Mouse (Mus musculus) limb, embryonic 15.5 days (tissue): ENCODE measurements around the gene Ctla4. TPM values are rescaled to one million over a fixed set of nuclear protein-coding genes. Genes with fewer than 3 reads are reported as not detected.
A peak's percentile ranks its signal among the peaks of the same experiment; 100 is the strongest.

Experiments
- ATAC-seq: fragments of 200-750 bp; cut with Nextera tagmentation; 2 replicates; pipeline ENCODE4 v1.8.0; 2017; ENCODE audit warnings: low read depth, moderate TSS enrichment; ENCODE audit not compliant: insufficient number of reproducible peaks, low FRiP score, low TSS enrichment
- H3K27ac ChIP-seq: fragments of 300-500 bp; sonication (generic); 2 replicates; pipeline ENCODE4 v1.5.1; 2015; ENCODE audit warnings: moderate library complexity, mild to moderate bottlenecking, inconsistent platforms
- H3K27me3 ChIP-seq: fragments of 300-500 bp; sonication (generic); 2 replicates; pipeline ENCODE4 v1.6.1; 2015; ENCODE audit warnings: inconsistent platforms
- H3K36me3 ChIP-seq: fragments of 300-500 bp; sonication (generic); 2 replicates; pipeline ENCODE4 v1.6.1; 2015; ENCODE audit warnings: inconsistent platforms
- H3K4me1 ChIP-seq: fragments of 300-500 bp; sonication (generic); 2 replicates; pipeline ENCODE4 v1.6.1; 2015; ENCODE audit warnings: inconsistent platforms
- H3K4me2 ChIP-seq: fragments of 300-500 bp; sonication (generic); 2 replicates; pipeline ENCODE4 v1.6.1; 2015; ENCODE audit warnings: mild to moderate bottlenecking, inconsistent platforms
- H3K4me3 ChIP-seq: fragments of 300-500 bp; sonication (generic); 2 replicates; pipeline ENCODE4 v1.5.1; 2015; ENCODE audit warnings: mild to moderate bottlenecking, inconsistent platforms
- H3K9ac ChIP-seq: fragments of 300-500 bp; sonication (generic); 2 replicates; pipeline ENCODE4 v1.6.1; 2015; ENCODE audit warnings: inconsistent platforms
- H3K9me3 ChIP-seq: fragments of 300-500 bp; sonication (generic); 2 replicates; pipeline ENCODE4 v1.6.1; 2016; ENCODE audit warnings: inconsistent platforms
- WGBS: fragments of 180-500 bp; shearing (Covaris S2); methylation state at CpG from one replicate; pipeline ENCODE4 v1.1.7; 2015; 5-methylcytosine and 5-hydroxymethylcytosine counted together
- polyA plus RNA-seq: library from polyadenylated mRNA; unstranded; fragments of >200 nt; fragmentation: Nextera tagmentation; extraction: Ambion mirVana; gene quantifications from 2 replicates; pipeline ENCODE4 v1.2.1, GENCODE M21; 2015

The Ctla4 gene
- polyA plus RNA-seq, 1 experiment from 2014 or later = 0.51 TPM

DNA sequence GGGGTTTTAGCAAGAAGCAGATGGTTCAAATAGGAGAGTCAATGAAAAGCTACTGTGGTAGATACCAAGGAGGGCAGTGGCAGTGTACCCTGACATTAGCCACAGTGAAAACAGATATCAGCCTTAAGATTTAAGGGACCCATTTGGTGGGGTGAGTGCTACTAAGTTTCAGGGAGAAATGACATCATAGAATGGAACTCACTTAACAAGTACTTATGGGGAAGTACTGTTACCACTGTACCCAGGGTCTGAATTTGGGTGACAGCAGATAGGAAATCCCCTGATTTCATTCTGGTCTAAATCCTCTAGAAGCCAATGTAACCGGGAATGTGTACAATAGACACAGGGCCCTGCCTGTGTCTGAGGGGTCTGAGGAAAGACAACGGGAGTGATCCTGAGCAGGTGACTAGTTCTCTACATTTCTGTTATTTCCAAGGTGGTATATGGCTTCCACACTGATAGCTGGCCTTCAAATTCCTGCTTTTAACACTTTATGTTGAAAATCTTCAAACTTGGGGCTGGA is 17.7 kb downstream of the Ctla4 start:
- ATAC-seq = no peak
- H3K4me3 ChIP-seq = no peak overlapping the region
- H3K27me3 ChIP-seq = no peaks in the 10 kb centered on the region
- WGBS = 93% methylated on average over 2 of the region's 2 CpGs
- H3K9ac ChIP-seq = no peak overlapping the region
- no peak overlapping the region for H3K4me2 ChIP-seq
- no peaks in the 10 kb centered on the region for H3K9me3 ChIP-seq
- H3K27ac ChIP-seq = no peak overlapping the region
- no peaks in the 10 kb centered on the region for H3K4me1 ChIP-seq
- H3K36me3 ChIP-seq = no peaks in the 10 kb centered on the region

DNA sequence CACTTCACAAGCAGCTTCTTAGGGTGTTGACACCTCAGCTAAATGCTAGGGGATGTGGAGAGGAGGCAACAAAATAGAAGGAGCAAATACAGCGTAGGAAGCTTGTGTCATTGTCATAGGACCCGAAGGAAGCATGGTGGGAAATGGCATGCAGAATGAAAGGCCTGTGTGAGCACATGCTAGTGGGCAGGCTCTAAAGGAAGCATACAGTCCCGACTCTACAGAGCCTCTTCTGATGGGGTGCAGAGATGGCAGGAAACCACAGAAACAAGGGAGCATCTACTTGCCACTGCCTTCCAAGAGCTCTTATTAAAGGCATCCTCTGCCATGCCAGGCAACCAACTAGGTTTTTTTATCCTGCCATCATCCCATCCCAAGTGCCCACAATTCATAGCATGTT is 20.7 kb downstream of the Ctla4 start:
- H3K9me3 ChIP-seq = no peaks in the 10 kb centered on the region
- no peak for ATAC-seq
- H3K4me3 ChIP-seq = no peak overlapping the region
- H3K9ac ChIP-seq = no peak overlapping the region
- 85% methylated on average over 3 of the region's 3 CpGs for WGBS
- no peaks in the 10 kb centered on the region for H3K27me3 ChIP-seq
- no peak overlapping the region for H3K27ac ChIP-seq
- no peaks in the 10 kb centered on the region for H3K36me3 ChIP-seq
- H3K4me2 ChIP-seq = no peak overlapping the region
- H3K4me1 ChIP-seq = no peaks in the 10 kb centered on the region

DNA sequence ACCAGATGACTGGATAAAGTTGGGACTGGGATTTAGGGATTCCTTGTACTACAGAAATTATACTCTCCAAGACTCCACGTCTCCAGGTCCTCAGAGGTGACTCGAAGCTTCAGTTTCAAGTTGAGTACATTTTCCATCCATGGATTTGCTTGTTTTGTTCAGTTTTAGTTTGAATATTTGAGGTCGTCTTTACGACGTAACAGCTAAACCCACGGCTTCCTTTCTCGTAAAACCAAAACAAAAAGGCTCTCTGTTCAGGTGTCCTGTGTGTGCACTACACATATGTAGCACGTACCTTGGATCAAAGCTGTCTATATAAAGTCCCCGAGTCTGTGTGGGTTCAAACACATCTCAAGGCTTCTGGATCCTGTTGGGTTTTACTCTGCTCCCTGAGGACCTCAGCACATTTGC is 22.0 kb downstream of the Ctla4 start:
- H3K9ac ChIP-seq = no peak overlapping the region
- no peak for ATAC-seq
- H3K36me3 ChIP-seq = no peaks in the 10 kb centered on the region
- H3K4me3 ChIP-seq = no peak overlapping the region
- WGBS = 56% methylated on average over 9 of the region's 9 CpGs
- no peaks in the 10 kb centered on the region for H3K9me3 ChIP-seq
- no peak overlapping the region for H3K4me2 ChIP-seq
- H3K27me3 ChIP-seq = no peaks in the 10 kb centered on the region
- H3K4me1 ChIP-seq = no peaks in the 10 kb centered on the region
- H3K27ac ChIP-seq = peak overlapping the region; percentile 61

DNA sequence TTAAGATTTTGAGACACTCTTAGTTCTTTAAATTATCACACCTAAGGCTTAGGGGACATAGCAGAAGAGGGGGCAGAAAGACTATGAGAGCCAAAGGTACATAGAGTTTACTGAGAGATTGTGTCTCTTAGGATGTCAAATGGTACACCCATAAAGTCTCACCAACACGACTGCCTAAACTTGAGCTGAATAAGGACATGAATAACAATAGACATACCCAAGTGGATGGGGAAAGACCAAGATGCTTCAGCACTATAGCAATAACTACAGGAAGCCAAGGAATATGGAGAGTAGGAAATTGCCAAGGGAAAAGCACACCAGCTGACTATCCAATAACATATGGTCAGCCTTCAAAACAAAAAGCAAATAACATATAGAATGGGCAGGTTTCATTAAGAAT is 22.9 kb downstream of the Ctla4 start:
- Histone ChIP-seq H3K4me3 (no peak overlapping the region), H3K4me2 (no peak overlapping the region), H3K36me3 (no peaks in the 10 kb centered on the region), H3K9me3 (no peaks in the 10 kb centered on the region), H3K27me3 (no peaks in the 10 kb centered on the region), H3K27ac (no peak overlapping the region), H3K4me1 (no peaks in the 10 kb centered on the region), H3K9ac (no peak overlapping the region)
- 64% methylated on average over 1 of the region's 1 CpGs for WGBS
- no peak for ATAC-seq

DNA sequence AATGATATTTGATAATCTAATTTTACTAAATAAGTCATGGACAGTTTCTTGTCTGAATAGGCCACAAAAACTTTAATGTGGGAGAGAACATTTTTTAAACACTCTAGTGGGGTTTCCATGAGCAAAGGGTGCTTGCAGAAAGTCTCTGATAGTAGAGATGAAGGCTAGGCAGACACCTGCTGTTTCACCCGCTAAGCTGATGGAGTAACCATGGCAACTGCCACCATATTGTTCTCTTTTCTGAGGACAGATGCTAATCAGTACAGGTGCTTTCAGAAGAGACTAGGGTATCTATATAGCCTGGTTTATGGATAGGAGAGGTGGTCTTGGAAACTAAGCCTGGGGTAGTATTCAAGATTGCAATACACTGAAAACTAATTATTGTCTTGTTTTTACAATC is 24.0 kb downstream of the Ctla4 start:
- H3K36me3 ChIP-seq = no peaks in the 10 kb centered on the region
- no peak for ATAC-seq
- WGBS = 60% methylated on average over 1 of the region's 1 CpGs
- H3K4me3 ChIP-seq = no peak overlapping the region
- no peak overlapping the region for H3K9ac ChIP-seq
- H3K27ac ChIP-seq = no peak overlapping the region
- no peak overlapping the region for H3K4me2 ChIP-seq
- no peaks in the 10 kb centered on the region for H3K4me1 ChIP-seq
- no peaks in the 10 kb centered on the region for H3K27me3 ChIP-seq
- no peaks in the 10 kb centered on the region for H3K9me3 ChIP-seq

DNA sequence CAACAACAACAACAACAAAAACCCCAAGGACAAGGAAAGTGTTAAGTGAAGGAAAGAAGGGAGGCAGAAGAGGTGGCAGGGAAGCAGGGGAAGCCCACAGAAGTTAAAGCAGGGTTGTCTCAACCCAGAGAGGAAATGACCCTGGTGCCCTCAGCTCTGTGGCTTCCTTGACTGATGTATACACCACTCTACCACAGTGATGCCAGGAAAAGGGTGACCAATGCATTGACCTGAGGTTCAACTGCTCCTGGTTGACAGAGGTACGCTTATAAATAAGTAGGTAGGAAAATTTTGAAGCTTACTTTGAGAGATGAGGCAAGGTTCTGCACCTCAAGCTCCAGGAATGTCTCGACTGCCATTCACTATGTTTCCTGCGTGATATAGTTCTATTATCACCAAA is 24.8 kb downstream of the Ctla4 start:
- 79% methylated on average over 3 of the region's 3 CpGs for WGBS
- no peak for ATAC-seq

DNA sequence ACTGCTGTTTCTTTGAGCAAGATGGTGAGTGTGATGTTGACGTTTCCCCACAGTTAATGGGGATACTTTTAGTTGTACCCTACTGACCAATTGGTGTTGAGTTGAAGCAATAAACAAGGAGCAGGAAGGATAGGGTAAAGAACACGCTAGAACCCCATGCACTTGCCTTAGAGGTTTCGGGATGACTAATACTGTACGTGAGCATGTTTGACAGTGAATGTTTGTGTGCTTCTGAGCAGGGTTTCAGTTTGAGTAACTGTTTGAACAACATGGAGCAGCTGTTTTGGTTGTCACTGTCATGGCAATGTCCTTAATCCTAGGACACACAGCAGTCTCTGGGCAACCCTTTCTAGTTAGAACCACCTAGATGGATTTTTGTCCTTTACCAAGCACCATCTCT is 26.5 kb downstream of the Ctla4 start:
- 86% methylated on average over 4 of the region's 4 CpGs for WGBS
- H3K9me3 ChIP-seq = no peaks in the 10 kb centered on the region
- no peak for ATAC-seq

More for the DNA sequence above, 24.8 kb downstream of the Ctla4 start:
- no peak overlapping the region for H3K27ac ChIP-seq
- no peaks in the 10 kb centered on the region for H3K9me3 ChIP-seq
- no peaks in the 10 kb centered on the region for H3K27me3 ChIP-seq
- peaks cover 2% of the 10 kb centered on the region for H3K4me1 ChIP-seq
- H3K4me2 ChIP-seq = no peak overlapping the region
- no peaks in the 10 kb centered on the region for H3K36me3 ChIP-seq
- no peak overlapping the region for H3K9ac ChIP-seq
- H3K4me3 ChIP-seq = no peak overlapping the region

DNA sequence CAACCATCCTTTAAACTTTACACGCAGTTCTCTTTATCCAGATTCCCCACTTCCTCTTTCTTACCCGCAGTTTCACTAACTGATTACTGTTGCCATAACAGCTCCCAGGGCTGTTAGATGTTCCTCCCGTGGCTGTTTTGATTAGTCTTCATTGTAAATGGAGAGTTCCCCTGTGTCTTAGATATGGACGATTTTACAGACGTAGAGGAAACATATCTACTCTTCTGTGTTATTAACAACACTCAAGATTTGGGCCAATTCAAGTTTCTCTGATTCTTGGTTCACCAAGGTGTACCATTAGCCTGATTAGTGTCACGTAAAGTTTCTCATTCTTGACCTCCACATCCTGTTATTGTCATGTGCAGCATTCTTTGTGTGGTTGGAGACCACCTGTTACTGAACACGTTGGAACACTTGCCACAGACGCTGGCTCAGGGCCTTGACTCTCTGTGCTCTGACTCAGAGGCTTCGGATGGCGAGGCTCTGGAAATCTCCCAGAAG is 29.5 kb downstream of the Ctla4 start:
- WGBS = 39% methylated on average over 10 of the region's 10 CpGs
- ATAC-seq = no peak
- peaks cover 9% of the 10 kb centered on the region for H3K4me1 ChIP-seq
- H3K4me2 ChIP-seq = no peak overlapping the region
- no peaks in the 10 kb centered on the region for H3K27me3 ChIP-seq
- H3K36me3 ChIP-seq = no peaks in the 10 kb centered on the region
- H3K9me3 ChIP-seq = no peaks in the 10 kb centered on the region
- H3K4me3 ChIP-seq = no peak overlapping the region
- no peak overlapping the region for H3K9ac ChIP-seq
- H3K27ac ChIP-seq = no peak overlapping the region

More for the DNA sequence above, 26.5 kb downstream of the Ctla4 start:
- Histone ChIP-seq H3K4me2 (no peak overlapping the region), H3K4me3 (no peak overlapping the region), H3K9ac (no peak overlapping the region), H3K27ac (no peak overlapping the region), H3K36me3 (no peaks in the 10 kb centered on the region), H3K4me1 (peaks cover 5% of the 10 kb centered on the region), H3K27me3 (no peaks in the 10 kb centered on the region)

DNA sequence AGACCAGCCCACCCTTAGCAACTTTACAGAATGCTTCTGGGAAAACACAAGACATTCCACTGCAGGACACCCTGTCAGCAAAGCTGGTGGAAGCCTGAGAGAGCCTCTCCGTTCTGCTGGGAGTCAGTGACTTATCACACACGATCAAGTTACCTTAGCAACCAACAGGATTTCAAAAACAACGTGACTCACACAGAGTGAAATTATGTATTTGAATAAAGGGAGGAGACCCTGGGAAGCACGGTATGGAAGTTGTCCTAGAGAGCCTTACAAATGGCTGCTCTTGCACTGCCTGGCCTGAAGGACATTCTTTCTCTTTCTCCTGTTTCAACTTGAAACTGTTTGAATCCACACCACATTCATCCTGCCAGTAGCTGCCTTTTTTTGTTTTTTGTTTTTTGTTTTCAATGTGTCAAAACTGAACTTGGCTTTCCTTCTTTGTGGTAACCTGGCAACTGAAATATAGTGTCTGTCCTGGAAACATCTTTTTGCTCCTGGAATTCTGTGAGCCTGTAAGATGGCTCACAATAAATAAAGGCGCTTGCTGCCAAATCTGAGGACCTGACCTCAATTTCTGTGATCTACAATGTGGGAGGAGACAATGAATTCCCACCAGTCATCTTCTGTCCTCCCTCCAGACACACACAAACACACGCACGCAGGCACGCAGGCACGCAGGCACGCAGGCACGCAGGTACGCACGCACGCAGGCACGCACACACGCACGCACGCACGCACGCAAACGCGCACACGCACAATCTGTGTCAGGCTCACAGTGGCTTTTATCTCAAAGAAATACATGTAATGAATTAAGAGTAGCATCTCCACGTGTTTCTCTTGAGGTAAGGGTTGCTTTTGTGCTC is 33.9 kb downstream of the Ctla4 start:
- WGBS = 73% methylated on average over 24 of the region's 24 CpGs
- Histone ChIP-seq H3K9me3 (no peaks in the 10 kb centered on the region), H3K4me2 (no peak overlapping the region), H3K9ac (no peak overlapping the region), H3K4me1 (peaks cover 9% of the 10 kb centered on the region), H3K36me3 (no peaks in the 10 kb centered on the region), H3K4me3 (no peak overlapping the region), H3K27ac (peak overlapping the region; percentile 12; the same call in 1 of the 2 replicates), H3K27me3 (no peaks in the 10 kb centered on the region)
- no peak for ATAC-seq

GRCm38 (mm10) chr1:60929036-60929435 is 42.2 kb downstream of the Ctla4 start:
- Histone ChIP-seq H3K9ac (no peak overlapping the region), H3K4me1 (no peaks in the 10 kb centered on the region), H3K36me3 (no peaks in the 10 kb centered on the region), H3K9me3 (no peaks in the 10 kb centered on the region), H3K4me2 (no peak overlapping the region), H3K27ac (no peak overlapping the region), H3K27me3 (no peaks in the 10 kb centered on the region), H3K4me3 (no peak overlapping the region)
- 89% methylated on average over 3 of the region's 3 CpGs for WGBS
- ATAC-seq = no peak

- H3K27me3 ChIP-seq = no peaks in the 10 kb centered on the region
- no peak overlapping the region for H3K9ac ChIP-seq
- no peak overlapping the region for H3K27ac ChIP-seq
- no peaks in the 10 kb centered on the region for H3K4me1 ChIP-seq
- ATAC-seq = no peak
- H3K9me3 ChIP-seq = no peaks in the 10 kb centered on the region
- H3K4me3 ChIP-seq = no peak overlapping the region
- no peak overlapping the region for H3K4me2 ChIP-seq
- no peaks in the 10 kb centered on the region for H3K36me3 ChIP-seq
- 78% methylated on average over 7 of the region's 7 CpGs for WGBS
Measured at GRCm38 (mm10) chr1:60930397-60930796, 43.6 kb downstream of the Ctla4 start.

- Histone ChIP-seq H3K9ac (no peak overlapping the region), H3K4me3 (no peak overlapping the region), H3K9me3 (no peaks in the 10 kb centered on the region), H3K27me3 (no peaks in the 10 kb centered on the region; the same call in 1 of the 2 replicates), H3K4me2 (no peak overlapping the region), H3K4me1 (peaks cover 3% of the 10 kb centered on the region; the same call in 1 of the 2 replicates), H3K27ac (no peak overlapping the region), H3K36me3 (no peaks in the 10 kb centered on the region)
- WGBS = 29% methylated on average over 8 of the region's 8 CpGs
- no peak for ATAC-seq
Measured at GRCm38 (mm10) chr1:60935968-60936581, 49.3 kb downstream of the Ctla4 start.
